Mouse (Mus musculus): ENCODE data around the gene Fyn. TPM values are rescaled to one million over a fixed set of nuclear protein-coding genes. Genes with fewer than 3 reads are reported as not detected.

Fyn gene
- polyA plus RNA-seq, 1 experiment from 2014 or later = 20.8 TPM

GRCm38 (mm10) chr10:39550791-39551190, 182.1 kb downstream of the Fyn start:
- 0 out of 2 replicates have a peak, but pooled peaks cover 9% of the 10 kb centered on the region for H3K36me3 ChIP-seq
- DNase-seq (ENCODE audit: low spot score) = no peak
- H3K4me1 ChIP-seq = peaks cover 51% of the 10 kb centered on the region
- 92% methylated on average over 2 of the region's 2 CpGs for WGBS
- no peaks in the 10 kb centered on the region for H3K27me3 ChIP-seq (ENCODE audit: insufficient read depth, poor library complexity, severe bottlenecking)
- no peaks in the 10 kb centered on the region for H3K9me3 ChIP-seq
- no peak overlapping the region for H3K4me3 ChIP-seq
- H3K27ac ChIP-seq = no peak overlapping the region

- H3K27ac ChIP-seq = peak overlapping the region; percentile 81
- 78% methylated on average over 9 of the region's 9 CpGs for WGBS
- no peaks in the 10 kb centered on the region for H3K9me3 ChIP-seq
- H3K4me3 ChIP-seq = no peak overlapping the region
- no peak for DNase-seq (ENCODE audit: low spot score)
- 0 out of 2 replicates have a peak, but pooled peaks cover 9% of the 10 kb centered on the region for H3K36me3 ChIP-seq
- H3K27me3 ChIP-seq (ENCODE audit: insufficient read depth, poor library complexity, severe bottlenecking) = no peaks in the 10 kb centered on the region
- H3K4me1 ChIP-seq = peaks cover 60% of the 10 kb centered on the region
These were observed 183.1 kb downstream of the Fyn start for GRCm38 (mm10) chr10:39551637-39552185.

- Histone ChIP-seq H3K36me3 (0 out of 2 replicates have a peak, but pooled peaks cover 9% of the 10 kb centered on the region), H3K4me3 (no peak overlapping the region), H3K27ac (peak overlapping the region; percentile 81), H3K27me3 (ENCODE audit: insufficient read depth, poor library complexity, severe bottlenecking) (no peaks in the 10 kb centered on the region), H3K4me1 (peaks cover 66% of the 10 kb centered on the region), H3K9me3 (no peaks in the 10 kb centered on the region)
- WGBS = 16% methylated on average over 6 of the region's 6 CpGs
- no peak for DNase-seq (ENCODE audit: low spot score)
These were observed 183.7 kb downstream of the Fyn start for GRCm38 (mm10) chr10:39552351-39552814.

GRCm38 (mm10) chr10:39552903-39553302, 184.2 kb downstream of the Fyn start:
- Histone ChIP-seq H3K27me3 (ENCODE audit: insufficient read depth, poor library complexity, severe bottlenecking) (no peaks in the 10 kb centered on the region), H3K27ac (peak overlapping the region; percentile 81; the same call in 1 of the 2 replicates)
- 70% methylated on average over 5 of the region's 5 CpGs for WGBS

GRCm38 (mm10) chr10:39555289-39555715, 186.6 kb downstream of the Fyn start:
- Histone ChIP-seq H3K27me3 (ENCODE audit: insufficient read depth, poor library complexity, severe bottlenecking) (no peaks in the 10 kb centered on the region), H3K4me3 (peak overlapping the region; percentile 27), H3K36me3 (0 out of 2 replicates have a peak, but pooled peaks cover 6% of the 10 kb centered on the region), H3K27ac (peak overlapping the region; percentile 81), H3K9me3 (no peaks in the 10 kb centered on the region), H3K4me1 (peaks cover 89% of the 10 kb centered on the region)
- no peak for DNase-seq (ENCODE audit: low spot score)
- 14% methylated on average over 7 of the region's 7 CpGs for WGBS

More at GRCm38 (mm10) chr10:39552903-39553302, 184.2 kb downstream of the Fyn start:
- H3K9me3 ChIP-seq = no peaks in the 10 kb centered on the region
- H3K4me3 ChIP-seq = no peak overlapping the region
- H3K4me1 ChIP-seq = peaks cover 71% of the 10 kb centered on the region
- 0 out of 2 replicates have a peak, but pooled peaks cover 6% of the 10 kb centered on the region for H3K36me3 ChIP-seq
- DNase-seq (ENCODE audit: low spot score) = no peak

GRCm38 (mm10) chr10:39555740-39556139, 187.1 kb downstream of the Fyn start:
- WGBS = 26% methylated on average over 5 of the region's 5 CpGs
- no peak for DNase-seq (ENCODE audit: low spot score)
- H3K27me3 ChIP-seq (ENCODE audit: insufficient read depth, poor library complexity, severe bottlenecking) = no peaks in the 10 kb centered on the region
- no peaks in the 10 kb centered on the region for H3K9me3 ChIP-seq
- peaks cover 91% of the 10 kb centered on the region for H3K4me1 ChIP-seq
- 0 out of 2 replicates have a peak, but pooled peaks cover 6% of the 10 kb centered on the region for H3K36me3 ChIP-seq
- H3K27ac ChIP-seq = peak overlapping the region; percentile 81
- peak overlapping the region; percentile 27 for H3K4me3 ChIP-seq

- H3K27me3 ChIP-seq (ENCODE audit: insufficient read depth, poor library complexity, severe bottlenecking) = no peaks in the 10 kb centered on the region
- peaks cover 95% of the 10 kb centered on the region for H3K4me1 ChIP-seq
- H3K27ac ChIP-seq = peak overlapping the region; percentile 69
- WGBS = 79% methylated on average over 9 of the region's 9 CpGs
- DNase-seq (ENCODE audit: low spot score) = no peak
- no peaks in the 10 kb centered on the region for H3K36me3 ChIP-seq
- no peak overlapping the region for H3K4me3 ChIP-seq
- H3K9me3 ChIP-seq = no peaks in the 10 kb centered on the region
These were observed 188.7 kb downstream of the Fyn start for GRCm38 (mm10) chr10:39557360-39557759.

- WGBS = 13% methylated on average over 7 of the region's 7 CpGs
- Histone ChIP-seq H3K4me1 (peaks cover 92% of the 10 kb centered on the region), H3K27ac (peak overlapping the region; percentile 69), H3K9me3 (no peaks in the 10 kb centered on the region), H3K36me3 (no peaks in the 10 kb centered on the region), H3K27me3 (ENCODE audit: insufficient read depth, poor library complexity, severe bottlenecking) (no peaks in the 10 kb centered on the region), H3K4me3 (no peak overlapping the region)
- no peak for DNase-seq (ENCODE audit: low spot score)
These were observed 189.2 kb downstream of the Fyn start for GRCm38 (mm10) chr10:39557851-39558250.

GRCm38 (mm10) chr10:39558492-39559005, 189.9 kb downstream of the Fyn start:
- Histone ChIP-seq H3K4me1 (peaks cover 90% of the 10 kb centered on the region), H3K9me3 (no peaks in the 10 kb centered on the region), H3K27me3 (ENCODE audit: insufficient read depth, poor library complexity, severe bottlenecking) (no peaks in the 10 kb centered on the region), H3K4me3 (no peak overlapping the region), H3K27ac (peak overlapping the region; percentile 69), H3K36me3 (no peaks in the 10 kb centered on the region)
- no peak for DNase-seq (ENCODE audit: low spot score)
- 38% methylated on average over 5 of the region's 5 CpGs for WGBS

- peaks cover 88% of the 10 kb centered on the region for H3K4me1 ChIP-seq
- H3K27ac ChIP-seq = peak overlapping the region; percentile 69
- no peaks in the 10 kb centered on the region for H3K9me3 ChIP-seq
- H3K27me3 ChIP-seq (ENCODE audit: insufficient read depth, poor library complexity, severe bottlenecking) = no peaks in the 10 kb centered on the region
- WGBS = 58% methylated on average over 3 of the region's 3 CpGs
- no peaks in the 10 kb centered on the region for H3K36me3 ChIP-seq
- no peak overlapping the region for H3K4me3 ChIP-seq
- no peak for DNase-seq (ENCODE audit: low spot score)
These were observed 190.7 kb downstream of the Fyn start for GRCm38 (mm10) chr10:39559321-39559720.

- Histone ChIP-seq H3K27me3 (ENCODE audit: insufficient read depth, poor library complexity, severe bottlenecking) (no peaks in the 10 kb centered on the region), H3K36me3 (0 out of 2 replicates have a peak, but pooled peaks cover 7% of the 10 kb centered on the region), H3K4me1 (peaks cover 64% of the 10 kb centered on the region), H3K4me3 (no peak overlapping the region), H3K27ac (no peak overlapping the region), H3K9me3 (no peaks in the 10 kb centered on the region)
- DNase-seq (ENCODE audit: low spot score) = no peak
- 68% methylated on average over 2 of the region's 2 CpGs for WGBS
These were observed 193.7 kb downstream of the Fyn start for GRCm38 (mm10) chr10:39562383-39562782.

GRCm38 (mm10) chr10:39563552-39564223, 195.0 kb downstream of the Fyn start:
- 38% methylated on average over 24 of the region's 24 CpGs for WGBS
- no peak for DNase-seq (ENCODE audit: low spot score)
- Histone ChIP-seq H3K27me3 (ENCODE audit: insufficient read depth, poor library complexity, severe bottlenecking) (no peaks in the 10 kb centered on the region), H3K27ac (peak overlapping the region; percentile 81), H3K4me1 (peaks cover 59% of the 10 kb centered on the region), H3K9me3 (no peaks in the 10 kb centered on the region), H3K36me3 (0 out of 2 replicates have a peak, but pooled peaks cover 7% of the 10 kb centered on the region), H3K4me3 (no peak overlapping the region; the same call in 1 of the 2 replicates)

GRCm38 (mm10) chr10:39566901-39567300, 198.2 kb downstream of the Fyn start:
- Histone ChIP-seq H3K4me3 (no peak overlapping the region), H3K27me3 (ENCODE audit: insufficient read depth, poor library complexity, severe bottlenecking) (no peaks in the 10 kb centered on the region), H3K36me3 (0 out of 2 replicates have a peak, but pooled peaks cover 7% of the 10 kb centered on the region), H3K9me3 (no peaks in the 10 kb centered on the region), H3K27ac (no peak overlapping the region), H3K4me1 (peaks cover 53% of the 10 kb centered on the region)
- 77% methylated on average over 12 of the region's 12 CpGs for WGBS
- DNase-seq (ENCODE audit: low spot score) = no peak
